Mouse (Mus musculus) liver, postnatal 0 days (tissue): ENCODE data around the gene Setdb2. TPM values are rescaled to one million over a fixed set of nuclear protein-coding genes. Genes with fewer than 3 reads are reported as not detected.
A peak's percentile ranks its signal among the peaks of the same experiment; 100 is the strongest.
"Not testable (repeated sequence)": the region's sequence is repeated elsewhere in the genome, so short reads cannot be mapped to it uniquely, and the experiment has no call there.

Experiments
- ATAC-seq: fragments of 200-750 bp; cut with Nextera tagmentation; 2 replicates; pipeline ENCODE4 v1.8.0; 2017; ENCODE audit warnings: mild to moderate bottlenecking, moderate library complexity
- DNase-seq: peaks from one replicate; pipeline ENCODE4 v3.0.0-alpha.2; 2016
- H3K27ac ChIP-seq: fragments of 300-500 bp; sonication (generic); 2 replicates; pipeline ENCODE4 v1.5.1; 2014; ENCODE audit warnings: antibody characterized with exemption, moderate library complexity, mild to moderate bottlenecking, low read depth
- H3K27me3 ChIP-seq: fragments of 300-500 bp; sonication (generic); 2 replicates; pipeline ENCODE4 v1.6.1; 2014; ENCODE audit warnings: low read length, control low read depth, mixed read lengths; ENCODE audit not compliant: insufficient read depth
- H3K36me3 ChIP-seq: fragments of 300-500 bp; sonication (generic); replicated peaks from 2 replicates; pipeline ENCODE4 v1.6.1; 2014; ENCODE audit warnings: mild to moderate bottlenecking, control low read depth, low read length, moderate library complexity, mixed read lengths; ENCODE audit not compliant: insufficient read depth
- H3K4me1 ChIP-seq: fragments of 300-500 bp; sonication (generic); 2 replicates; pipeline ENCODE4 v1.6.1; 2014; ENCODE audit warnings: antibody characterized with exemption, mild to moderate bottlenecking, control low read depth; ENCODE audit not compliant: insufficient read depth
- H3K4me2 ChIP-seq: fragments of 300-500 bp; sonication (generic); 2 replicates; pipeline ENCODE4 v1.6.1; 2014; ENCODE audit warnings: low read depth, mild to moderate bottlenecking, low read length, moderate library complexity, mixed read lengths
- H3K4me3 ChIP-seq: fragments of 300-500 bp; sonication (generic); 2 replicates; pipeline ENCODE4 v1.5.1; 2014; ENCODE audit warnings: low read depth, low read length
- H3K9ac ChIP-seq: fragments of 300-500 bp; sonication (generic); replicated peaks from 2 replicates; pipeline ENCODE4 v1.6.1; 2014; ENCODE audit warnings: mild to moderate bottlenecking, moderate library complexity
- H3K9me3 ChIP-seq: fragments of 300-500 bp; sonication (generic); 2 replicates; pipeline ENCODE4 v1.6.1; 2016; ENCODE audit warnings: mild to moderate bottlenecking, control low read depth, low read length, mixed read lengths
- CTCF ChIP-seq: sonication (generic); IDR thresholded peaks from 2 replicates; pipeline ENCODE4 v1.5.1; 2016; ENCODE audit warnings: antibody characterized with exemption, low read depth
- EP300 ChIP-seq: IDR thresholded peaks from 2 replicates; pipeline ENCODE4 v1.6.1; 2016; ENCODE audit warnings: antibody characterized with exemption, low read depth, mild to moderate bottlenecking
- WGBS: fragments of 180-500 bp; shearing (Covaris S2); extraction: QIAGEN DNeasy Blood & Tissue Kit; methylation state at CpG from one replicate; pipeline ENCODE4 v1.1.7; 2014; ENCODE audit not compliant: insufficient replicate concordance; 5-methylcytosine and 5-hydroxymethylcytosine counted together
- polyA plus RNA-seq: library from polyadenylated mRNA; unstranded; fragments of >200 nt; fragmentation: Nextera tagmentation; extraction: Ambion mirVana; gene quantifications from 2 replicates; pipeline ENCODE4 v1.2.1, GENCODE M21; 2015

Setdb2 gene
- polyA plus RNA-seq, 1 experiment from 2014 or later = 9.5 TPM

- H3K36me3 ChIP-seq = peaks cover 11% of the 10 kb centered on the region; the same call in 1 of the 2 replicates
- no peak overlapping the region for H3K4me2 ChIP-seq
- no peaks in the 10 kb centered on the region for H3K9me3 ChIP-seq
- peak; percentile 9; the same call in 1 of the 2 replicates for ATAC-seq
- 50% methylated on average over 2 of the region's 2 CpGs for WGBS
- H3K9ac ChIP-seq = no peak overlapping the region
- no peak for TF ChIP-seq CTCF
- no peak for TF ChIP-seq EP300
- no peak for DNase-seq
- H3K27ac ChIP-seq = no peak overlapping the region
- H3K27me3 ChIP-seq = no peaks in the 10 kb centered on the region
- H3K4me3 ChIP-seq = no peak overlapping the region
- H3K4me1 ChIP-seq = peaks cover 4% of the 10 kb centered on the region; the same call in 1 of the 2 replicates
Observed at GRCm38 (mm10) chr14:59433902-59434301, 6.8 kb downstream of the Setdb2 start.

- Histone ChIP-seq H3K9me3 (no peaks in the 10 kb centered on the region), H3K27ac (no peak overlapping the region), H3K36me3 (peaks cover 3% of the 10 kb centered on the region; the same call in 1 of the 2 replicates), H3K9ac (no peak overlapping the region), H3K4me3 (no peak overlapping the region), H3K4me1 (peaks cover 4% of the 10 kb centered on the region; the same call in 1 of the 2 replicates), H3K27me3 (no peaks in the 10 kb centered on the region), H3K4me2 (no peak overlapping the region)
- DNase-seq (no peak), ATAC-seq (no peak)
- 63% methylated on average over 1 of the region's 1 CpGs for WGBS
- no peak for TF ChIP-seq EP300
- no peak for TF ChIP-seq CTCF
Observed at GRCm38 (mm10) chr14:59430556-59430955, 10.1 kb downstream of the Setdb2 start.

GRCm38 (mm10) chr14:59422912-59423663 lies 17.6 kb downstream of the Setdb2 start:
- peak; percentile 80 for ATAC-seq
- no peak overlapping the region for H3K4me3 ChIP-seq
- H3K4me2 ChIP-seq = no peak overlapping the region
- H3K9ac ChIP-seq = no peak overlapping the region
- peaks cover 25% of the 10 kb centered on the region for H3K36me3 ChIP-seq
- H3K4me1 ChIP-seq = no peaks in the 10 kb centered on the region
- peak overlapping the region; percentile 69 for H3K27ac ChIP-seq
- H3K27me3 ChIP-seq = no peaks in the 10 kb centered on the region
- DNase-seq = no peak
- H3K9me3 ChIP-seq = no peaks in the 10 kb centered on the region
- TF ChIP-seq EP300 (no peak), CTCF (no peak)
- 72% methylated on average over 11 of the region's 11 CpGs for WGBS

GRCm38 (mm10) chr14:59418171-59418570 lies 22.5 kb downstream of the Setdb2 start:
- no peak overlapping the region for H3K4me2 ChIP-seq
- TF ChIP-seq EP300 (no peak), CTCF (no peak)
- DNase-seq (no peak), ATAC-seq (peak; percentile 45)
- no peaks in the 10 kb centered on the region for H3K4me1 ChIP-seq
- no peak overlapping the region for H3K9ac ChIP-seq
- H3K27ac ChIP-seq = no peak overlapping the region; the same call in 1 of the 2 replicates
- peaks cover 54% of the 10 kb centered on the region for H3K36me3 ChIP-seq
- H3K9me3 ChIP-seq = no peaks in the 10 kb centered on the region
- H3K27me3 ChIP-seq = no peaks in the 10 kb centered on the region
- WGBS = 70% methylated on average over 4 of the region's 4 CpGs
- no peak overlapping the region for H3K4me3 ChIP-seq

GRCm38 (mm10) chr14:59414979-59415378 lies 25.7 kb downstream of the Setdb2 start:
- H3K36me3 ChIP-seq = peaks cover 62% of the 10 kb centered on the region
- 93% methylated on average over 2 of the region's 2 CpGs for WGBS

GRCm38 (mm10) chr14:59396999-59397398 lies 43.7 kb downstream of the Setdb2 start:
- no peak overlapping the region for H3K9ac ChIP-seq
- H3K9me3 ChIP-seq = no peaks in the 10 kb centered on the region
- no peaks in the 10 kb centered on the region for H3K4me1 ChIP-seq
- peak; percentile 33 for ATAC-seq
- H3K27me3 ChIP-seq = no peaks in the 10 kb centered on the region
- H3K4me2 ChIP-seq = no peak overlapping the region
- H3K27ac ChIP-seq = 0 out of 2 replicates have a peak overlapping the region, but pooled peaks have one; percentile 16
- no peak overlapping the region for H3K4me3 ChIP-seq
- 49% methylated on average over 2 of the region's 2 CpGs for WGBS
- peak; percentile 28 for DNase-seq
- TF ChIP-seq EP300 (no peak), CTCF (no peak)
- H3K36me3 ChIP-seq = peaks cover 19% of the 10 kb centered on the region

More at GRCm38 (mm10) chr14:59414979-59415378, 25.7 kb downstream of the Setdb2 start:
- H3K4me3 ChIP-seq, H3K4me2 ChIP-seq, DNase-seq, H3K9ac ChIP-seq, H3K27ac ChIP-seq, H3K27me3 ChIP-seq, H3K9me3 ChIP-seq, H3K4me1 ChIP-seq, ATAC-seq: not testable (repeated sequence)
